Mouse (Mus musculus) stomach, postnatal 0 days (tissue): ENCODE measurements around the gene Mypop.

ENCODE experiments used
- CTCF ChIP-seq: IDR thresholded peaks from 2 replicates; pipeline ENCODE4 v1.5.1; 2016; ENCODE audit warnings: antibody characterized with exemption, low read depth, mild to moderate bottlenecking, moderate library complexity
- EP300 ChIP-seq: optimal IDR thresholded peaks from 2 replicates; pipeline ENCODE3; 2016; ENCODE audit warnings: antibody characterized with exemption

GRCm38 (mm10) chr7:19024096-19024506, 33.1 kb downstream of the Mypop start, which contains the start of gene Sympk:
- TF ChIP-seq CTCF (no peak), EP300 (no peak)
